Mouse (Mus musculus): ENCODE data around the gene Uba7. TPM values are rescaled to one million over a fixed set of nuclear protein-coding genes. Genes with fewer than 3 reads are reported as not detected.

Uba7 gene
- polyA plus RNA-seq (2012; rRNA removed), result 42.4 and 43.0 TPM in 2 replicates

DNA sequence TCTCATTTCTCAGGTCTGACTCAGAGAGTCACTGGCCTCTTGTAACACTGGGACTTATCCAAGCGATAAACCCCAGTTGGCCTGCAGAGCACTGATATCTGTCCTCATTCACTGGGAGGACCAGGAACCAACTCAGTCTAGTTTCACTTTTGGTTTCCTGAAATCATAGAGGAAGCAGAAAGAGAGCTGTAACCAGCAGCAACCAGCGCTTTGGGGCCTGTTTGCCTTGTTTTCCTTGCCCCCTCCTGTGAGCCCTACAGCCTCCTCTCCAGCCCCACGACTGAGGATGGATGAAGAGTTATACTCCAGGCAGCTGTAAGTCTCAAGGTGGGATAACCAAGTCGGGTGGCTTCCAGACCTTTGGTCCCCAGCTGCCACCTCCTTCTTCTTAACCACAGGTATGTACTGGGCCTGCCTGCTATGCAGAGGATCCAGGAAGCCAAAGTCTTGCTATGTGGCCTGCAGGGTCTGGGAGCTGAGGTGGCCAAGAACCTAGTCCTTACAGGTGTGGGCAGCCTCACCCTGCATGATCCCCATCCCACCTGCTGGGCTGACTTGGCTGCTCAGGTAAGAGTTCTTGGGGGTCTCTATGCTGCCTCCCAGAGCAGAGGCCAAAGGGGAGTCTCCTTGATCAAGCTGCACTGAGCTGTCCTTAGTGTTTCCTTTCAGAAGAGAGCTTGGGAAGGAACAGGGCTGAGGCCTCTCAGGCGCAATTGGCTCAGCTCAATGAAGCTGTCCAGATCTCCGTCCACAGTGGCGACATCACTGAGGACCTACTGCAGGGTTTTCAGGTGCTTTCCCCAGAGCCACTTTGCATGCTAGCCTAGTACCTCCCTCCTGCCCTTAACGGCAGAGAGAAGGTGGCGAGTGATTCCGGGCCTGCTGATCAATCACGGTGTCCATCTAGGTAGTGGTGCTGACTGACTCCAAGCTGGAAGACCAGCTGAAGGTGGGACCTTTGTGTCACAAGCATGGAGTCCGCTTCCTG is at the start of gene Uba7:
Gene Uba7 (plus strand): TSS at position 107 of the 988 bp plus-strand sequence.
- Histone ChIP-seq H3K27me3 (replicated peaks; ENCODE audit: control insufficient read depth, insufficient read depth, low read length) (no peaks in the 10 kb centered on the region), H3K36me3 (ENCODE audit: control insufficient read depth, insufficient read depth, low read length) (no peaks in the 10 kb centered on the region), H3K4me3 (ENCODE audit: insufficient read depth, low read depth, low read length) (peak within 1 kb of the TSS; percentile 60), H3K4me1 (ENCODE audit: control insufficient read depth, insufficient read depth, low read length) (no peaks in the 10 kb centered on the region), H3K27ac (ENCODE audit: insufficient read depth, low read depth, low read length) (peak within 1 kb of the TSS; percentile 73)
- 55% methylated on average over 12 of the region's 12 CpGs for WGBS
- peak; percentile 72 for DNase-seq
- TF ChIP-seq POLR2A (IDR thresholded peaks at IDR 0.05; ENCODE audit: low read depth, low read length) (no peak), CTCF (conservative IDR thresholded peaks at IDR 0.05; ENCODE audit: insufficient read depth, insufficient read length, low read depth, low read length) (no peak)

DNA sequence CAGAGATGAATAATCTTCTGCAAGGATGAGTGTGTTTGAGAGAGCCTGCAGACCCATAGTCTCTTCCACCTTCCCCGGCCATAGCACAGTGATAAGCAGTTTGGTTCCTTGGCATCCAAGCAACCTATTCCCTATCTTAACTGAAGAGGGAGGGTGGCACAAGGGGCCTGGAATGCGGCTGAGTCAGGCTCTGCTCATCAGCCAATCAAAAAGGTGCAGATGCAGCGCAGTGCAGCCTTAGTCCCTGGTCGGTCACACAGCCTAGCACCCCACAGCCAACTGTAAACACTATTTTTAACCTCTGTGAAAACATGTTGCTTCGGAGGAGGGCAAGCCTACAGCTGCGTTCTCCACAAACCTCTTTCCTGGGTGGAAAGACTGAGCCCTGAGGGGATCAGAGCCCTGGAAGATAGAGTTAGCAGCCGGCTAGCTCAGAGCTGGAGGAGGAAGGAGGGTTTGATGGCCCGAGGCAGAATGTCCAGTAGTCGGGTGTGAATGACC is 48.3 kb upstream of the Uba7 start:
- H3K36me3 ChIP-seq (ENCODE audit: control insufficient read depth, insufficient read depth, low read length), result no peaks in the 10 kb centered on the region
- H3K4me3 ChIP-seq (ENCODE audit: insufficient read depth, low read depth, low read length), result no peak overlapping the region
- TF ChIP-seq POLR2A (IDR thresholded peaks at IDR 0.05; ENCODE audit: low read depth, low read length) (no peak), CTCF (conservative IDR thresholded peaks at IDR 0.05; ENCODE audit: insufficient read depth, insufficient read length, low read depth, low read length) (no peak)
- H3K4me1 ChIP-seq (ENCODE audit: control insufficient read depth, insufficient read depth, low read length), result no peaks in the 10 kb centered on the region
- no peak for DNase-seq
- H3K27me3 ChIP-seq (replicated peaks; ENCODE audit: control insufficient read depth, insufficient read depth, low read length), result no peaks in the 10 kb centered on the region
- WGBS, result 45% methylated on average over 9 of the region's 9 CpGs
- H3K27ac ChIP-seq (ENCODE audit: insufficient read depth, low read depth, low read length), result no peak overlapping the region

DNA sequence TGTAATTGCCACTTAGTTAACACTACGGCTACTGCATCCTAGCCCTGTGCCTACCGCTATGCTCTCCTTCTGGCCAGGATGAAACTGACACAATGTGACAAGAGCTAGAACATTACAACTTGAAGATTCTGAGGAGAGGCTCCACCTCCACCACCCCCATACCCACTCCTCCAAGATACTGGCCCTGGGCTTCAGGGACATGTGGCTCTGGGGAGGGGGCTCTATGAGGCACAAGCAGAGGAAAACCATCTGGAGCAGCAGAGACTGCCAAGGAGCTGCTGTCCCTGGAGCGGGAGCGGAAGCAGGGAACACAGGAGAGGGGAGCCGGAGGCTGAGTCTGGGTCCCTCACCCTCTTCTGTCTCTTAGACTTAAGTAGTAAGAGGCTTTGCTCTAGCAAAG is 47.6 kb upstream of the Uba7 start:
- Histone ChIP-seq H3K36me3 (ENCODE audit: control insufficient read depth, insufficient read depth, low read length) (no peaks in the 10 kb centered on the region), H3K27me3 (replicated peaks; ENCODE audit: control insufficient read depth, insufficient read depth, low read length) (no peaks in the 10 kb centered on the region), H3K4me3 (ENCODE audit: insufficient read depth, low read depth, low read length) (no peak overlapping the region), H3K27ac (ENCODE audit: insufficient read depth, low read depth, low read length) (no peak overlapping the region), H3K4me1 (ENCODE audit: control insufficient read depth, insufficient read depth, low read length) (no peaks in the 10 kb centered on the region)
- 78% methylated on average over 5 of the region's 5 CpGs for WGBS
- DNase-seq, result no peak
- TF ChIP-seq CTCF (conservative IDR thresholded peaks at IDR 0.05; ENCODE audit: insufficient read depth, insufficient read length, low read depth, low read length) (no peak), POLR2A (IDR thresholded peaks at IDR 0.05; ENCODE audit: low read depth, low read length) (no peak)

DNA sequence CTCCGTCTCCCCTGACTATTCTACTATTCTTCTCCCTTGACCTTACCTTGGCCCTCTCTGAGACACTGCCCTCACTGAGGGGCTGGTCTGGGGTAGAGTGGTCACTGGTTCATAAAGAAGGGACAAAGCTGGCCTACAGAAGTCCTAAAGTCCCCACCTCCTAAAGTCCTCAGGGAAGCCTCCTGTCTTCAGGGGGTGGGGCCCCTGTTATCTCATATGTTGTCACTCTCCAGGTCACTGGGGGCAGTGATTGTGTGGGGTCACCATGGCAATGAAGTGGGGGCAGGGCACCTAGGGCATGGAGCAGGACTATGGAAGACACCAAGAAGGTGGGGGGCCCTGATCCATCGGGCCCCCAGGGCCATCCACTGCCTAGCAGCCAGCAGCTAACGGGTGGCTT is 47.1 kb upstream of the Uba7 start, which contains the start of gene Actl11:
Gene Actl11 (plus strand): TSS at position 301 of the 400 bp plus-strand sequence.
- TF ChIP-seq CTCF (conservative IDR thresholded peaks at IDR 0.05; ENCODE audit: insufficient read depth, insufficient read length, low read depth, low read length), result no peak
- no peak for TF ChIP-seq POLR2A (IDR thresholded peaks at IDR 0.05; ENCODE audit: low read depth, low read length)
- DNase-seq, result no peak
- H3K36me3 ChIP-seq (ENCODE audit: control insufficient read depth, insufficient read depth, low read length), result no peaks in the 10 kb centered on the region
- WGBS, result 82% methylated on average over 3 of the region's 3 CpGs
- no peak within 1 kb of the TSS for H3K27ac ChIP-seq (ENCODE audit: insufficient read depth, low read depth, low read length)
- no peak within 1 kb of the TSS for H3K4me3 ChIP-seq (ENCODE audit: insufficient read depth, low read depth, low read length)
- no peaks in the 10 kb centered on the region for H3K4me1 ChIP-seq (ENCODE audit: control insufficient read depth, insufficient read depth, low read length)
- no peaks in the 10 kb centered on the region for H3K27me3 ChIP-seq (replicated peaks; ENCODE audit: control insufficient read depth, insufficient read depth, low read length)

DNA sequence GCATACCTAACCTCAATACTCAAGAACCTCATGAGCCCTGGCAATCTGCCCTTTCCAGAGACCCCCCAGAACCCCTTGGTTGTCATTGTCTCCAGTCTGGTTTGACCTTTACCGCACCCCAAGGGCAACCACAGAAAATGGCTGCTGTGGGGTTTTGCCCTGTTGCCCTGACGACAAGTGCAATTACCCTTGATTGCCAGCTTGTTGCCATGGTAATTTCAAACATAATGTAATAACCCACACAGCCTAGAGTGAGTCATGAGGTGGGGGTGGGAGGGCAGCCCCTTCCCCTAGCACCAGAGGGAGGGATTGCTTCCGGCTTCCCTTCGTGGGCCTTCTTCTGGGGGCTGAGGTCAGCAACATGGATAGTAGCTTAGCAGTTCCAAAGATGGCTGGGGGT is 43.1 kb upstream of the Uba7 start:
- Histone ChIP-seq H3K27me3 (replicated peaks; ENCODE audit: control insufficient read depth, insufficient read depth, low read length) (peaks cover 5% of the 10 kb centered on the region; the same call in 1 of the 2 replicates), H3K4me3 (ENCODE audit: insufficient read depth, low read depth, low read length) (no peak overlapping the region), H3K36me3 (ENCODE audit: control insufficient read depth, insufficient read depth, low read length) (no peaks in the 10 kb centered on the region), H3K4me1 (ENCODE audit: control insufficient read depth, insufficient read depth, low read length) (no peaks in the 10 kb centered on the region), H3K27ac (ENCODE audit: insufficient read depth, low read depth, low read length) (no peak overlapping the region)
- 79% methylated on average over 4 of the region's 4 CpGs for WGBS
- TF ChIP-seq POLR2A (IDR thresholded peaks at IDR 0.05; ENCODE audit: low read depth, low read length) (no peak), CTCF (conservative IDR thresholded peaks at IDR 0.05; ENCODE audit: insufficient read depth, insufficient read length, low read depth, low read length) (no peak)
- DNase-seq, result no peak

DNA sequence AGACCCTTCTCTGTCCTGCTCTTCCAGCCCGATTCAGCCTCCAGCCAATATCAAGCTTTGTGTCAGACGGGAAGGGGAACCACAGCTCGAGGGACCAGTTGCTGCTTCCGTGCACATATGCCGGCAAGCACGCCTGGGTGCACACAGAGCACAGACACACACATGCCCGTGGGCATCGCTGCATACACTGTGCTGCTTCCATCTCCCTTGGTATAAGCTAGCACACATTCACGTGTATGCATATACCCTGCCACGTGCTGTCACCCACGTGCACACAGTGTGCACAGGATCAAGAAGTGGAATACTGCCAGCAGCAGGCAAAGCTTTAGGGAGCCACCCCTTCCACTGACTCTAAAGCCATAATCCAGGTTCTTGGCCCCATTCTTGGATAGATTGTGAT is 41.2 kb upstream of the Uba7 start:
- no peak overlapping the region for H3K27ac ChIP-seq (ENCODE audit: insufficient read depth, low read depth, low read length)
- DNase-seq, result no peak
- H3K4me1 ChIP-seq (ENCODE audit: control insufficient read depth, insufficient read depth, low read length), result no peaks in the 10 kb centered on the region
- TF ChIP-seq CTCF (conservative IDR thresholded peaks at IDR 0.05; ENCODE audit: insufficient read depth, insufficient read length, low read depth, low read length), result no peak
- TF ChIP-seq POLR2A (IDR thresholded peaks at IDR 0.05; ENCODE audit: low read depth, low read length), result no peak
- H3K27me3 ChIP-seq (replicated peaks; ENCODE audit: control insufficient read depth, insufficient read depth, low read length), result peaks cover 5% of the 10 kb centered on the region; the same call in 1 of the 2 replicates
- H3K36me3 ChIP-seq (ENCODE audit: control insufficient read depth, insufficient read depth, low read length), result no peaks in the 10 kb centered on the region
- H3K4me3 ChIP-seq (ENCODE audit: insufficient read depth, low read depth, low read length), result no peak overlapping the region
- WGBS, result 73% methylated on average over 11 of the region's 11 CpGs

DNA sequence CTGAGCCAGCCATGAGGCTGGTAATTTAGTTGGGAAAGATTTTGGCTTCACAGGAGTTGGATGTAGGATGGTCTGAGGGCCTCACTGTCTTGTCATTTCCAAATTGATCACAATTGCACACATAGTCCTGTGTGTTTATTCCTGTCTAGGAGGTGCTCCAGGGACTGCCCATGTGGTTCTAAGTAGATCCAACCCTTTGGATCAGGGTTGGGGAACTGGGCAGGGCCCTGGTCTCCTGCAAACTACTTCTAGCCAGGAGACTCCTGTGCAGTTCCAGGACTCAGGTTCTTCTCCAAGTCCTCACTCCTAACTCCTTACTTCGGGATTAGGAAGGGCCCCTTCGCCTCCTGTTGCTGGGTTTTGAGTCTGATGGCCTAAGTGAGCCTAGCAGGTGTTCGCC is 39.9 kb upstream of the Uba7 start, which contains the start of gene Camkv:
Gene Camkv (plus strand): TSS at position 301 of the 400 bp plus-strand sequence.
- H3K27ac ChIP-seq (ENCODE audit: insufficient read depth, low read depth, low read length), result no peak within 1 kb of the TSS
- no peaks in the 10 kb centered on the region for H3K4me1 ChIP-seq (ENCODE audit: control insufficient read depth, insufficient read depth, low read length)
- WGBS, result 47% methylated on average over 2 of the region's 3 CpGs
- no peaks in the 10 kb centered on the region for H3K36me3 ChIP-seq (ENCODE audit: control insufficient read depth, insufficient read depth, low read length)
- no peak within 1 kb of the TSS for H3K4me3 ChIP-seq (ENCODE audit: insufficient read depth, low read depth, low read length)
- DNase-seq, result no peak
- H3K27me3 ChIP-seq (replicated peaks; ENCODE audit: control insufficient read depth, insufficient read depth, low read length), result peaks cover 5% of the 10 kb centered on the region; the same call in 1 of the 2 replicates
- no peak for TF ChIP-seq POLR2A (IDR thresholded peaks at IDR 0.05; ENCODE audit: low read depth, low read length)
- no peak for TF ChIP-seq CTCF (conservative IDR thresholded peaks at IDR 0.05; ENCODE audit: insufficient read depth, insufficient read length, low read depth, low read length)

Measured in kidney, adult 2 months (tissue).